Mouse (Mus musculus) leukemia stem cell, adult 10-12 weeks (primary cell): ENCODE data around the gene Olfr1107. TPM values are rescaled to one million over a fixed set of nuclear protein-coding genes. Genes with fewer than 3 reads are reported as not detected.

Experiments used
- polyA plus RNA-seq: library from polyadenylated mRNA; stranded (reverse); fragments of >175 nt; gene quantifications from 2 replicates; pipeline ENCODE4 v1.2.3, GENCODE M21; 2012; ENCODE audit warnings: low replicate concordance

The Olfr1107 gene
- not detected in 2 replicates for polyA plus RNA-seq

DNA sequence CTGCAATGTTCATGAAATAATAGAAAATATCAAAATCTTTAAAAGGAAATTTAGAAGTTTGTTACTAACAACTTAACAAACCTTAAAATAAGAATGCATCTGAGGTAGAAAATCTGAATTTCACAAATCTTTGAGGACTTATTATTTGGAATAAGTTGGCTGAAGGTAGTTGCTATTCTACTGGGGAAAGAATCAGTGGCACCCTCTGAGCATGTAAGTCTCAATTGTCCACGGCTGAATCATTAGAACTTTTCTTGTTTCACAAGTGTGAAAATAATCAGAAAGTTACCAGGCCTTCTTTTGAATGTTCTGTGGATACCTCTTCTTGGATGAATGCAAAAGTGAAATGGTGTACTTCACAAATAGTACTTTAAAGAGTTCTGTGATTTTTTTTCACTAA is at the start of gene Olfr1107:
Gene Olfr1107 (minus strand): TSS at position 101 of the 400 bp plus-strand sequence.

DNA sequence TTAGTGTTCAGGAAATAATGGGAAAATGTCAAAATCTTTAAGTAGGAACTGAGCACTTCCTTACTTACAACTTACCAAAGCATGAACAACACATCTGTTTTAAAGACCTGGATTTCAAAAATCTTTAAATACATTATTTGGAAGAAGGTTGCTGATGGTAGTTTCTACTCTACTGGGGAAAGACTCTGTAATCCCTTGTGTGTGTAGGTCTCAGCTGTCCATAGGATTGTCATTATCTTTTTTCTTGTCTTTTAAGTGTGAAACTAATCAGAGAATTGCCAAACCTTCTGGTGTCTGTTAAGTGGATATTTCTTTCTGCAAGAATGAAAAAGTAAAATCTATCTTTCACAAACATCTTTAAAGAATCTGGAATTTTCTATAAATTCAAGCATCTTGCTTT is 38.9 kb upstream of the Olfr1107 start, which contains the start of gene Olfr259:
Gene Olfr259 (minus strand): TSS at position 101 of the 400 bp plus-strand sequence.

DNA sequence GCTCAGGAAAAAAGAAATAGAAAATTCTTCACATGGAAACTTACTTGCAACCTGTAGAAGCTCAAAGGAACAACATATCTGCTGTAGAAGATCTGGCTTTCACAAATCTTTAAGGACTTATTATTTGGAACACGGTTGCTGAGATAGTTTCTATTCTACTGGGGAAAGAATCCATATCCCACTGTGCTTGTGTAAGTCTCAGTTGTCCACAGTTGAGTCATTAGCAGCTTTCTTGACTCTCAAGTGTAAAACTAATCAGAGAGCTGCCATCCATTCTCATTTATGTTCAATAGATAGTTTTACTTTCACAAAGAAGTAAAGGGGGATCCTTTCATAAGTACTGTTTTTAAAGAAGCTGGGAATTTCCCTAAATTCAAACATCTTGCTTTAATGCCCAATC is 20.3 kb upstream of the Olfr1107 start, which contains the start of gene Olfr1109:
Gene Olfr1109 (minus strand): TSS at position 101 of the 400 bp plus-strand sequence.

DNA sequence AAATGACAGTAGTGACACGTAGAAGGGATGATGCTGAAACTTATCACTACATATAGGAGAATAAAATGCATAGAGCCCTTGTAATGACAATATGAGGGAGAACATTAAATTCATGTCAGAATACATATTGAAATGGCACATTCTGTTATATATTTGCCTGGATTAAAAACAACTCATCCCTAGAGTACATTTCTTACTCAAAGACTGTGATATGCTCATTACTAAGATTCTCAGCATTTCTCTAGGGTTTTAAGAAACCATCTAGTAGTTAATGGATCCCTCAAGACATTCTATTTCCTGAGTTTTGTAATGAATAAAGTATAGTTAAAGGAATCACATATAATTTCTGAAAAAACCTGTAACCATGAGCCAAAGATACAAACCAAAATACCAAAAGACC is 23.4 kb downstream of the Olfr1107 start, which contains the start of gene Olfr1106:
Gene Olfr1106 (minus strand): TSS at position 101 of the 400 bp plus-strand sequence.

DNA sequence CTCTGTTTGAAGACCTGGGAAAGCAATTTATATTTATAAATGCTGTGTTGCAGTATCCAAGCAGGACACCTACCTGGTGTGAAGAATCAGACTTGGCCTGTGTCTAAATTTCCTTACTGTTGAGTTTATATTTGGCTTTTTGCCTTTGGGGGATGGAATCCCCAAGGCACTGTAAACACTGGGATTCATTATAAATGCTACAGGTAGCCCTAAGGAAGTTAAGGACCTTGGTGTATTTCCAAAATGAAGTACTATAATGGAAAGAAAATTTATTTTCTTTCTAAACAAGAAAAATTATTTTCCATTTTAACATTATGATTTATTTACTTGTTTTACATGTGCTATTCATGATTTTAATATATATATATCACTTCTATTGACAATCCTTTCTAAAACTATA is 39.2 kb downstream of the Olfr1107 start, which contains the start of gene Olfr1105:
Gene Olfr1105 (minus strand): TSS at position 101 of the 400 bp plus-strand sequence.

DNA sequence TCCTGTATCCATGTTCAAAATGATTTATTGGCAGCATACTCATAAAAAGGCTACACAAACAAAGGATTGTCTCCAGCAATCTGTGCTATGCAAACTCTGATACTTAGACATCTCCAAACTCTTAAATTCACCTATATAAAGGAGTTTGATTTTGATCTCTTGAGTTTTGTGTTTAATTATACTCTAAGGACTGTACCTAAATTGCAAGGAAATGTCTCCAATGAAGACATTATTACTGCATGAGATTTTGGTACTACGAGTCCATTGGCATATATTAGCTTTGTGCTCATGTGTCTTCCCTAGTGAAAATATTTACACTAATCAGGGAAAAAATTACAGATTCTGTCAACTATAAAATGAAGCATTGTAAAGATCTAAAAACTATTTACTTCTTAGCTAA is 48.6 kb downstream of the Olfr1107 start, which contains the start of gene Olfr1104:
Gene Olfr1104 (minus strand): TSS at position 101 of the 400 bp plus-strand sequence.

Other genes with a start within 250 kb of the Olfr1107 start
- not detected in 2 replicates for gene Olfr1095, start 224.1 kb downstream of the Olfr1107 start, polyA plus RNA-seq
- gene Gm13723, start 201.0 kb downstream of the Olfr1107 start, polyA plus RNA-seq = not detected in 2 replicates
- not detected in 2 replicates for gene Olfr1097, start 183.6 kb downstream of the Olfr1107 start, polyA plus RNA-seq
- gene Olfr1098, start 151.3 kb downstream of the Olfr1107 start, polyA plus RNA-seq = not detected in 2 replicates
- gene Olfr1099, start 115.1 kb downstream of the Olfr1107 start, polyA plus RNA-seq = not detected in 2 replicates
- gene Olfr1100, start 95.9 kb downstream of the Olfr1107 start, polyA plus RNA-seq = not detected in 2 replicates
- gene Olfr1101, start 84.6 kb downstream of the Olfr1107 start, polyA plus RNA-seq = not detected in 2 replicates
- not detected in 2 replicates for gene Olfr1102, start 77.4 kb downstream of the Olfr1107 start, polyA plus RNA-seq
- gene Olfr1104, start 48.7 kb downstream of the Olfr1107 start, polyA plus RNA-seq = not detected in 2 replicates
- not detected in 2 replicates for gene Olfr1105, start 39.3 kb downstream of the Olfr1107 start, polyA plus RNA-seq
- not detected in 2 replicates for gene Olfr1106, start 23.5 kb downstream of the Olfr1107 start, polyA plus RNA-seq
- gene Olfr1109, start 20.2 kb upstream of the Olfr1107 start, polyA plus RNA-seq = not detected in 2 replicates
- gene Olfr259, start 38.8 kb upstream of the Olfr1107 start, polyA plus RNA-seq = not detected in 2 replicates
- 0.09 TPM in 1 of 2 replicates, not detected in the other for gene Olfr1110, start 64.5 kb upstream of the Olfr1107 start, polyA plus RNA-seq
- not detected in 2 replicates for gene Olfr1111, start 76.8 kb upstream of the Olfr1107 start, polyA plus RNA-seq
- not detected in 2 replicates for gene Olfr1112, start 112.0 kb upstream of the Olfr1107 start, polyA plus RNA-seq
- gene Olfr1113, start 133.2 kb upstream of the Olfr1107 start, polyA plus RNA-seq = not detected in 2 replicates
- not detected in 2 replicates for gene Olfr1115, start 172.2 kb upstream of the Olfr1107 start, polyA plus RNA-seq
- gene Olfr1116, start 191.7 kb upstream of the Olfr1107 start, polyA plus RNA-seq = 0.02 TPM in 1 of 2 replicates, not detected in the other
- 0.03 TPM in 1 of 2 replicates, not detected in the other for gene Olfr1118, start 231.8 kb upstream of the Olfr1107 start, polyA plus RNA-seq